Mouse (Mus musculus) embryonic facial prominence, embryonic 12.5 days (tissue): ENCODE results near the gene Lhb. TPM values are rescaled to one million over a fixed set of nuclear protein-coding genes. Genes with fewer than 3 reads are reported as not detected.
"Not testable (repeated sequence)": the region's sequence is repeated elsewhere in the genome, so short reads cannot be mapped to it uniquely, and the experiment has no call there.

Source experiments
- ATAC-seq: fragments of 200-750 bp; cut with Nextera tagmentation; 2 replicates; pipeline ENCODE4 v1.8.0; 2017; ENCODE audit not compliant: insufficient number of reproducible peaks, insufficient read depth, low FRiP score, low TSS enrichment
- H3K27ac ChIP-seq: fragments of 300-500 bp; sonication (generic); 2 replicates; pipeline ENCODE4 v1.5.1; 2016; ENCODE audit warnings: mild to moderate bottlenecking
- H3K27me3 ChIP-seq: fragments of 300-500 bp; sonication (generic); 2 replicates; pipeline ENCODE4 v1.6.1; 2016; ENCODE audit warnings: mild to moderate bottlenecking, moderate library complexity
- H3K36me3 ChIP-seq: fragments of 300-500 bp; sonication (generic); 2 replicates; pipeline ENCODE4 v1.6.1; 2016; ENCODE audit warnings: mild to moderate bottlenecking
- H3K4me1 ChIP-seq: fragments of 300-500 bp; sonication (generic); 2 replicates; pipeline ENCODE4 v1.6.1; 2016
- H3K4me2 ChIP-seq: fragments of 300-500 bp; sonication (generic); replicated peaks from 2 replicates; pipeline ENCODE4 v1.6.1; 2016; ENCODE audit warnings: mild to moderate bottlenecking, moderate library complexity
- H3K4me3 ChIP-seq: fragments of 300-500 bp; sonication (generic); 2 replicates; pipeline ENCODE4 v1.5.1; 2016; ENCODE audit warnings: mild to moderate bottlenecking
- H3K9ac ChIP-seq: fragments of 300-500 bp; sonication (generic); 2 replicates; pipeline ENCODE4 v1.6.1; 2016; ENCODE audit warnings: mild to moderate bottlenecking, moderate library complexity
- H3K9me3 ChIP-seq: fragments of 300-500 bp; sonication (generic); 2 replicates; pipeline ENCODE4 v1.6.1; 2016; ENCODE audit warnings: mild to moderate bottlenecking, moderate library complexity
- WGBS: fragments of 180-500 bp; shearing (Covaris S2); methylation state at CpG from one replicate; pipeline ENCODE4 v1.1.7; 2016; 5-methylcytosine and 5-hydroxymethylcytosine counted together
- polyA plus RNA-seq: library from polyadenylated mRNA; unstranded; fragments of >200 nt; fragmentation: Nextera tagmentation; extraction: Ambion mirVana; gene quantifications from 2 replicates; pipeline ENCODE4 v1.2.1, GENCODE M21; 2016

Lhb gene
- polyA plus RNA-seq = 0.33 and 0.71 TPM in 2 replicates

DNA sequence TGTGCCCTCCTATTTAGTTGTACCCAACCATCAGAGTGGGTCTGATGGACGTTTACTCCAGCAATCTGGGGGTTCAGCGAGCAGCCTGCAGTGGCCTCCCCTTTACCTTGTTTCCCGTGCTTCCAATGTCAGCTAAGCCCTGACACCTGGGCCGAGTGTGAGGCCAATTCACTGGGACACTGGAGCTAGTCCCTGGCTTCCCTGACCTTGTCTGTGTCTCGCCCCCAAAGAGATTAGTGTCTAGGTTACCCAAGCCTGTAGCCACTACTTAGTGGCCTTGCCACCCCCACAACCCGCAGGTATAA is at the start of gene Lhb:
TSS of gene Lhb (plus strand) at position 206 of the 305 bp plus-strand sequence.
- Histone ChIP-seq H3K4me1 (peaks cover 26% of the 10 kb centered on the region), H3K27me3 (peaks cover 58% of the 10 kb centered on the region), H3K36me3 (peaks cover 50% of the 10 kb centered on the region), H3K4me3 (no peak within 1 kb of the TSS), H3K27ac (no peak within 1 kb of the TSS), H3K9ac (no peak within 1 kb of the TSS), H3K9me3 (no peaks in the 10 kb centered on the region), H3K4me2 (peak within 1 kb of the TSS; percentile 31)
- WGBS = 64% methylated on average over 6 of the region's 6 CpGs
- no peak for ATAC-seq

DNA sequence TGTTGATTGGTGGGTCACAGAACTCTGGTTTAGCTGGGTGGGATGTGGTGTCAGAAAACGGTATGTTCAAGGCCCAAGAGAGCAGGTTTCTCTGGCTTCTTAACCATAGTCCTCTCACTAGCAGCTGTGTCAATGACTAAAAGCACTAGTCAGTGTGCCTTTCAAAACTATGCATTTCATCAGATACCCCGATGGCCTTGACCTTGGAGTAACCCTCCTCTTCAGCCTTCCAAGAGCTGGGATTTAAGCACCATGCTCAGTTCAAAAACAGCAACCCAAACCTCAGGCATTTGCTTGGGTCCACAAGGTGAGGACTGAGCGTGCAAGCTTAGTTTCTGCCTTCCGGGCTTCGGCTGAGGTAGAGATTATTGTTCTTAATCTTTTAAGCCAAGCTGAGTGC is 48.2 kb upstream of the Lhb start:
- H3K4me3 ChIP-seq = no peak overlapping the region
- no peak overlapping the region for H3K27ac ChIP-seq
- H3K9ac ChIP-seq = no peak overlapping the region
- no peaks in the 10 kb centered on the region for H3K9me3 ChIP-seq
- H3K27me3 ChIP-seq = peaks cover 28% of the 10 kb centered on the region
- no peak overlapping the region for H3K4me2 ChIP-seq
- ATAC-seq = no peak
- peaks cover 21% of the 10 kb centered on the region for H3K4me1 ChIP-seq
- peaks cover 43% of the 10 kb centered on the region for H3K36me3 ChIP-seq
- 83% methylated on average over 5 of the region's 5 CpGs for WGBS

DNA sequence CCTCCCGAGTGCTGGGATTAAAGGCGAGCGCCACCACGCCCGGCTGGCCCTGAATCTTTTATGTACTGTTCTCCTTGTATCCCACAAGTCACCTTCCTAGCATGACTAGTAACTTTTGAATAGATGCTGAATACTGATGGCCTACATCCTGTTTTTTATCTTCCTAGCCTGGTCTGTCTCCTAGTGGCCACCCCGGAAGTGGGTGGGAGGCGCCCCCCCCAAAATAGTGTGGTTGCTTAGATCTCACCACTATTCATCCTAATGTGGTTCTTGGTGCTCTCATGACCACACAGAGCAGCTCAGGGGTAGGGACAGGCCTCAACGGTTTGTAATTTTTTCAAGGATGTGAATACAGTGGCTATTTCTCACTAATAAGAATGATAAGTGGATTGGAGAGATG is 46.0 kb upstream of the Lhb start:
- H3K4me1 ChIP-seq = peaks cover 16% of the 10 kb centered on the region
- H3K9me3 ChIP-seq = no peaks in the 10 kb centered on the region
- no peak overlapping the region for H3K9ac ChIP-seq
- no peak overlapping the region for H3K27ac ChIP-seq
- no peak overlapping the region for H3K4me2 ChIP-seq
- 94% methylated on average over 8 of the region's 8 CpGs for whole genome bisulfite sequencing
- ATAC-seq = no peak
- H3K36me3 ChIP-seq = peaks cover 65% of the 10 kb centered on the region
- peaks cover 9% of the 10 kb centered on the region for H3K27me3 ChIP-seq
- H3K4me3 ChIP-seq = no peak overlapping the region

DNA sequence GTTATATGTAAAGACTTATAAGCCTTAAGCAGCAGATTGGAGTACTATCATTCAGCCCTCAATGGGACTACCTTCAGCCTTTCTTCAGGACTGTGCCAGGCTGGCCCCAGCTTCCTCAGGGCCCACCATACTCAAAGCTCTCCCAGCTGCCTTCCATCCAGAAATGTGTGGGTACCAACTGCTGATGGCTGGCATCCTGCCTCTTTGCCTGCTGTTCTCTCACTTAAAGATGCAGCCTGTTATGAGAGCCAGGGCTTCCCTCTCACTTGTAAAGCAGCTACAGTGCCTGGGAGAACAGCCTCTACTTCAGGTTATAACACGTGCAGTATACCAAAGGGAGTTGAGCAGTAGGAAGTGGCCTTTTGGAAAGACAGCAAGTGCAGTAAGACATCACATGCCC is 44.6 kb upstream of the Lhb start:
- Histone ChIP-seq H3K9me3 (no peaks in the 10 kb centered on the region), H3K4me1 (peaks cover 2% of the 10 kb centered on the region), H3K36me3 (peaks cover 79% of the 10 kb centered on the region), H3K27me3 (no peaks in the 10 kb centered on the region), H3K9ac (no peak overlapping the region), H3K4me2 (no peak overlapping the region), H3K4me3 (no peak overlapping the region), H3K27ac (no peak overlapping the region)
- ATAC-seq = no peak
- 90% methylated on average over 1 of the region's 1 CpGs for WGBS

DNA sequence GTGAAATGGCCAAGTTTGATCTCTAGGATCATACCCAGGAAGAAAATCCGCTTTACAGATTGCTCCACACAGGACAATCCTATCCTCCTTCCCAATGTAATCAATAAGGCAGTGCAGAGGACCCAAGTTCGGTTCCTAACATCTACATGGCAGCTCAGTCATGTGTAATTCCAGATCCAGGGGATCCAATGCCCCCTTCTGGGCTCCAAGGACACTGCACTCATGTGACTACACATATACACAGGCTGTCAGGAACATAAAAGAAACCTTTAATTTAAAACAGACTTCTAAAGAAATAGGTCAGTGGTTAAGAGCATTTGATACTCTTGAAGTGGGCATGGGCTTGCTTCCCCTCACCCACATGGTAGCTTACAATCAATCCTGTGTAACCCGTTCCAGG is 34.5 kb upstream of the Lhb start:
- Histone ChIP-seq H3K9ac (no peak overlapping the region), H3K4me3 (no peak overlapping the region), H3K27me3 (no peaks in the 10 kb centered on the region), H3K4me2 (no peak overlapping the region), H3K27ac (no peak overlapping the region), H3K9me3 (no peaks in the 10 kb centered on the region), H3K4me1 (no peaks in the 10 kb centered on the region), H3K36me3 (peaks cover 93% of the 10 kb centered on the region)
- ATAC-seq = no peak
- WGBS = 75% methylated on average over 3 of the region's 3 CpGs

DNA sequence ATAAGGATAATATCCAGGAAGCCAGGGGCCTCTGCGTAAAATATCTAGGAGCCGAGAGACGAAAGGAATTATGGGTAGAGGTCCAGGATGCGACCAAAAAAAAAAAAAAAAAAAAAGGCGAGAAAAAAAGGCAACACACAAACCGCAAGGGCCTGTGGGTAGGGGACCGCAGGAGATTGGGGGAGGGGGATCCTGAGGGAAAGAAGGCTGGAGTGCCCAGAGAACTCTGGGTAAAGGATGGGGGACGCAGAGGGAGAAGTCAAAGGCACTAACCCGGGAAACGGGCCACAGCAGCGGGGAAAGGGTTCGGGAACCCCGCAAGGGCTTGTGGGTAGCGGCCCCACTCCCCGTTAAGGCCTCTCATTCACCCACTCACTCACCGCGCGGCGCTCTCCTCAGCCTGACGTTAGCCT is 25.5 kb upstream of the Lhb start:
- H3K4me3 ChIP-seq = peak overlapping the region; percentile 82
- H3K4me2 ChIP-seq = peak overlapping the region; percentile 99
- no peaks in the 10 kb centered on the region for H3K9me3 ChIP-seq
- H3K4me1 ChIP-seq = peaks cover 17% of the 10 kb centered on the region
- ATAC-seq = peak; percentile 72
- under 1% methylated on average over 20 of the region's 20 CpGs for WGBS
- peak overlapping the region; percentile 99 for H3K27ac ChIP-seq
- H3K9ac ChIP-seq = peak overlapping the region; percentile 93
- H3K36me3 ChIP-seq = peaks cover 22% of the 10 kb centered on the region
- H3K27me3 ChIP-seq = no peaks in the 10 kb centered on the region

DNA sequence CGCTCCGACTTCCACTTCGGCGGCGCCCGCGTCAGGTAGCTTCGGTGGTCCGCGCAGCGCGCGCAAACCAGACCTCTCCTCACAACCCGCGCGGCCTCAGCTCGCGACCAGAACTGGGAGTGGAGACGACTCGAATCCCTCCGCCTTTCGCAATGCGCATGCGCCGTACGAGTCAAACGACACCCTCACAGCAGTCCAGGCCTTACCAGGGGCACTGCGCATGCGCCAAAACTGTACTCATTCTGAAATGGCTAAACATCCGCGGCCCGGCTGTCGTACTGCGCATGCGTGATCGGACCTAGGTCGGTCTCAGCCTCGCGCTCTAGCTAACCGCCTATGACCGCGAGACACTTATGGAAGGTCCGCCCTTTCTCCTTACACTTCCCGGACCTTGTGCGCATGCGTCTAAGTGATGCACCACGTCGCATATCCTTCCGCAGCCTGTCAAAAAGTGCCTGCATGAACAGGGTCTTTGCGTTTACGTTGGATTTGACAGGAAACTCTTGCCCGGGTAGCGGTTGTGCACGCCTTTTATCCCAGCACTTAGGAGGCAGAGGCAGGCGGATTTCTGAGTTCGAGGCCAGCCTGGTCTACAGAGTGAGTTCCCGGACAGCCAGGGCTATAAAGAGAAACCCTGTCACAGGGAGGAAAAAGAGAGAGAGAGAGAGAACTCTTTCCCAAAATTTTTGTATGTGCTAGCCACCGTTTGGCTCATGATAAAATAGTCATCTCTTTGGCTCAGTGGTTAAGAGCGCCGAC is 24.9 kb upstream of the Lhb start, which contains the start of gene Snrnp70:
TSS of gene Snrnp70 (minus strand) at position 165 of the 759 bp plus-strand sequence.
- H3K4me1 ChIP-seq = peaks cover 17% of the 10 kb centered on the region
- H3K27me3 ChIP-seq = no peaks in the 10 kb centered on the region
- ATAC-seq = peak; percentile 95
- under 1% methylated on average over 60 of the region's 60 CpGs for WGBS
- peak within 1 kb of the TSS; percentile 93 for H3K9ac ChIP-seq
- no peaks in the 10 kb centered on the region for H3K9me3 ChIP-seq
- peak within 1 kb of the TSS; percentile 99 for H3K27ac ChIP-seq
- peak within 1 kb of the TSS; percentile 82 for H3K4me3 ChIP-seq
- H3K36me3 ChIP-seq = peaks cover 16% of the 10 kb centered on the region
- peak within 1 kb of the TSS; percentile 99 for H3K4me2 ChIP-seq

DNA sequence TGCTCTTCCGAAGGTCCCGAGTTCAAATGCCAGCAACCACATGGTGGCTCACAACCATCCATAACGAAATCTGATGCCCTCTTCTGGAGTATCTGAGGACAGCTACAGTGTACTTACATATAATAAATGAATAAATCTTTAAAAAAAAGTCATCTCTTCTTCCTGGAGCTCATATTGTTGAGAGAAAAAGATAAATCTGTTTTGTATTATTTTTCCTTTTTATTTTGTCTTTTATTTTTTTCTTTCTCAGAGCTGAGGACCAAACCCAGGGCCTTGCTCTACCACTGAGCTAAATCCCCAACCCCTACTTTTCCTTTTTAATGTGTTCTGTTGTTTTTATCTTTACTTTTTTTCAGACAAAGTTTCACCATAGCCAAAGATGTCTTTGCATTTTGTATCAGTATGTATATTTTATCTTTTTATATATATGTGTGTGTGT is 24.3 kb upstream of the Lhb start:
- 9% methylated on average over 3 of the region's 3 CpGs for WGBS
- H3K4me2 ChIP-seq = peak overlapping the region; percentile 99
- H3K36me3 ChIP-seq = peaks cover 12% of the 10 kb centered on the region
- H3K4me3 ChIP-seq = peak overlapping the region; percentile 82
- H3K4me1 ChIP-seq = peaks cover 17% of the 10 kb centered on the region
- H3K9me3 ChIP-seq, ATAC-seq, H3K27me3 ChIP-seq, H3K9ac ChIP-seq: not testable (repeated sequence)
- peak overlapping the region; percentile 99; the same call in 1 of the 2 replicates for H3K27ac ChIP-seq

DNA sequence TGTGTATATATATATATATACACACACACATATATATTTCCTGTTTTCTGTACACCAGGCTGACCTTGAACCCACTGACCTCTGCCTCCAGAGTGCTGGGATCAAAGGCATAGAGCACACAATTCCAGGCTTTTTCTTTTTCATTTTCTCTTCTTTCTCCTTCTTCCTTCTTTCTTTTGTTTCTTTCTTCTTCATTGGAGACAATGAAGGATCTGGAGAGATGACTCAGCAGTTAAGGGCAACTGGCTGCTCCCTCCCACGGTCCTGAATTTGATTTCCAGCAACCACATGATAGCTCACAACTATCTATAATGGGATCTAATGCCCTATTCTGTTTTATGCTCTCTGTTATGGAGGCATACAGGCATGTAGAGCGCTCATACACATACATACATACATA is 23.8 kb upstream of the Lhb start:
- no peak for ATAC-seq
- no peaks in the 10 kb centered on the region for H3K9me3 ChIP-seq
- WGBS = 80% methylated on average over 2 of the region's 2 CpGs

DNA sequence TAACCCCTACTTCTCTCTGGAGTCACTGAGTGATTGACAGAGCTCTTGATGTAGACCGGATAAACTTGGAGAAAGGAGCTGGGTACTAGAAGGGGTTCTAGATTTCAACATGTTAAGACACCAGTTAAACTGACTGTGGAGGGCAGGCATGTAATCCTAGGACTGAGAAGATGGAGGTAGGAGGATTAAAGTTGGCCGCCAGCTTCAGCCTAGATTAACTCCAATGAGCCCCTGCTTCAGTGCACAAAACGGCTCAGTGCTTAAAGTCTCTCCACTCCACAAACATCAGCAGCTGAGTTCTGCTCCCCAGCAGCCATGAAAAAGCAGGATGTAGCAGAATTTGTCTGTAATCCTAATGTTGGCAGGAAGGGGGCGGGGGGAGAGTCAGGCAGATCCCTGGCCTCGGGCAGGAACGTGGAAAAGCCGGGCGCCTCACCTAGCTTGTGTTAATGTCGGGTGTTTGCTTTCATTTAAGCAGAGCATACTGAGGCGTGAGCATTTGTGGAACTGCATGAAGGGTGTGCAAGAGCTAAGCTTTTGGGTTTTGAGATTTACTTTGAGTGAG is 19.0 kb upstream of the Lhb start:
- Histone ChIP-seq H3K4me1 (0 out of 2 replicates have a peak, but pooled peaks cover 4% of the 10 kb centered on the region), H3K27ac (0 out of 2 replicates have a peak overlapping the region, but pooled peaks have one; percentile 41), H3K27me3 (peaks cover 18% of the 10 kb centered on the region), H3K9me3 (no peaks in the 10 kb centered on the region), H3K9ac (no peak overlapping the region), H3K4me3 (no peak overlapping the region), H3K36me3 (no peaks in the 10 kb centered on the region), H3K4me2 (no peak overlapping the region)
- ATAC-seq = no peak
- 71% methylated on average over 10 of the region's 10 CpGs for WGBS

More for the DNA sequence above, 23.8 kb upstream of the Lhb start:
- Histone ChIP-seq H3K4me1 (peaks cover 17% of the 10 kb centered on the region), H3K9ac (no peak overlapping the region), H3K4me3 (no peak overlapping the region), H3K36me3 (peaks cover 8% of the 10 kb centered on the region), H3K27ac (no peak overlapping the region), H3K4me2 (no peak overlapping the region), H3K27me3 (no peaks in the 10 kb centered on the region)

DNA sequence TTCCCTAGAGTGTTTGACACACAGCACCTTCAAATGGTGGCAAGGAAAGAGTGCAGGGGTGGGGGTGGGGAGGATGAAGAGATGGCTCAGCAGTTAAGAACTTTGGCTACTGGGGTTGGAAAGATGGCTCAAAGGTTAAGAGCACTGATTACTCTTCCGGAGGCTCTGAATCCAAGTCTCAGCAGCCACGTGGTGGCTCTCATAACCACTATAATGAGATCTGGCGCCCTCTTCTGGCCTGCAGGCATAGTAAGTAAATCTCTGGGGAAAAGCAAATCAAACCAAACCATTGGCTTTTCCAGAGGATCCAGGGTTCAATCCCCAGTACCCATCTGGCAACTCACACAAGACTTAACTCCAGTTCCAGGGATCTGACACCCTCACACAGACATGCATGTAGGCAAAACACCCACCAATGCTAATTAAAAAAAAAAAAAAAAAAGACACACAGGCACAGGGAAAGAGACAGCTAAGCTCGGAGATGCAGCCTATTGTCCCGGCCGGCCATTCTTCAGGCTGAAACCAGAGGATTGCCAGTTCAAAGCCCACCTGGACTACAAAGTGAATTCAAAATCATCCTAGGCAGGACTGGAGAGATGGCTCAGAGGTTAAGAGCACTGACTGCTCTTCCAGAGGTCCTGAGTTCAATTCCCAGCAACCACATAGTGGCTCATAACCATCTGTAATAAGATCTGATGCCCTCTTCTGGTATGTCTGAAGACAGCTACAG is 16.9 kb upstream of the Lhb start:
- 44% methylated on average over 6 of the region's 6 CpGs for WGBS
- no peak overlapping the region for H3K9ac ChIP-seq
- H3K4me2 ChIP-seq = no peak overlapping the region
- ATAC-seq = no peak
- no peaks in the 10 kb centered on the region for H3K9me3 ChIP-seq
- H3K27me3 ChIP-seq = peaks cover 39% of the 10 kb centered on the region
- H3K4me1 ChIP-seq = 0 out of 2 replicates have a peak, but pooled peaks cover 4% of the 10 kb centered on the region
- no peak overlapping the region for H3K27ac ChIP-seq
- no peak overlapping the region for H3K4me3 ChIP-seq
- H3K36me3 ChIP-seq = no peaks in the 10 kb centered on the region
